Mouse (Mus musculus) megakaryocyte-erythroid progenitor cell, adult 5 weeks (primary cell): ENCODE data around the gene Hnrnpk. TPM values are rescaled to one million over a fixed set of nuclear protein-coding genes. Genes with fewer than 3 reads are reported as not detected.

Experiments used
- polyA plus RNA-seq: library from polyadenylated mRNA; stranded (reverse); fragments of >175 nt; gene quantifications from 2 replicates; pipeline ENCODE4 v1.2.3, GENCODE M21; 2012

The Hnrnpk gene
- polyA plus RNA-seq: 892 and 1,011 TPM in 2 replicates

GRCm38 (mm10) chr13:58403243-58403642 lies at the start of gene Hnrnpk:
Gene Hnrnpk, minus strand, starts transcription at chr13:58403343.

GRCm38 (mm10) chr13:58402003-58402743 lies 970 bp downstream of the Hnrnpk start, which contains the start of gene Rmi1:
Gene Rmi1, plus strand, starts transcription at chr13:58402248.

GRCm38 (mm10) chr13:58384779-58385546 lies 18.2 kb downstream of the Hnrnpk start, which contains the start of gene 2210016F16Rik:
Gene 2210016F16Rik, minus strand, starts transcription at chr13:58385225.

GRCm38 (mm10) chr13:58358629-58359303 lies 44.4 kb downstream of the Hnrnpk start, which contains the start of gene Kif27:
Gene Kif27, minus strand, starts transcription at chr13:58359122.

Other genes starting within 250 kb of the Hnrnpk start
- gene Idnk, start 245.7 kb downstream of the Hnrnpk start, polyA plus RNA-seq: 17.6 and 20.0 TPM in 2 replicates
- gene Ubqln1, start 187.7 kb downstream of the Hnrnpk start, polyA plus RNA-seq: 59.3 and 62.1 TPM in 2 replicates
- gene Gkap1, start 127.6 kb downstream of the Hnrnpk start, polyA plus RNA-seq: 5.3 and 6.7 TPM in 2 replicates
- 0.01 TPM in 1 of 2 replicates, not detected in the other for gene Kif27, start 44.2 kb downstream of the Hnrnpk start, polyA plus RNA-seq
- 12.8 and 13.4 TPM in 2 replicates for gene 2210016F16Rik, start 18.1 kb downstream of the Hnrnpk start, polyA plus RNA-seq
- gene Rmi1, start 1.1 kb downstream of the Hnrnpk start, polyA plus RNA-seq: 8.3 and 8.6 TPM in 2 replicates
- gene Slc28a3, start 207.5 kb upstream of the Hnrnpk start, polyA plus RNA-seq: not detected in 2 replicates